Mouse (Mus musculus) right cerebral cortex, adult 2 months (tissue): Measurements from ENCODE around the gene Celsr2.
A peak's percentile ranks its signal among the peaks of the same experiment; 100 is the strongest.

ENCODE experiments used
- DNase-seq, 2 experiments: peaks; one replicate each; pipeline ENCODE4 v3.0.0; 2021 to 2022; ENCODE audit warnings: low spot score in 2 of 2

Celsr2 gene

DNA sequence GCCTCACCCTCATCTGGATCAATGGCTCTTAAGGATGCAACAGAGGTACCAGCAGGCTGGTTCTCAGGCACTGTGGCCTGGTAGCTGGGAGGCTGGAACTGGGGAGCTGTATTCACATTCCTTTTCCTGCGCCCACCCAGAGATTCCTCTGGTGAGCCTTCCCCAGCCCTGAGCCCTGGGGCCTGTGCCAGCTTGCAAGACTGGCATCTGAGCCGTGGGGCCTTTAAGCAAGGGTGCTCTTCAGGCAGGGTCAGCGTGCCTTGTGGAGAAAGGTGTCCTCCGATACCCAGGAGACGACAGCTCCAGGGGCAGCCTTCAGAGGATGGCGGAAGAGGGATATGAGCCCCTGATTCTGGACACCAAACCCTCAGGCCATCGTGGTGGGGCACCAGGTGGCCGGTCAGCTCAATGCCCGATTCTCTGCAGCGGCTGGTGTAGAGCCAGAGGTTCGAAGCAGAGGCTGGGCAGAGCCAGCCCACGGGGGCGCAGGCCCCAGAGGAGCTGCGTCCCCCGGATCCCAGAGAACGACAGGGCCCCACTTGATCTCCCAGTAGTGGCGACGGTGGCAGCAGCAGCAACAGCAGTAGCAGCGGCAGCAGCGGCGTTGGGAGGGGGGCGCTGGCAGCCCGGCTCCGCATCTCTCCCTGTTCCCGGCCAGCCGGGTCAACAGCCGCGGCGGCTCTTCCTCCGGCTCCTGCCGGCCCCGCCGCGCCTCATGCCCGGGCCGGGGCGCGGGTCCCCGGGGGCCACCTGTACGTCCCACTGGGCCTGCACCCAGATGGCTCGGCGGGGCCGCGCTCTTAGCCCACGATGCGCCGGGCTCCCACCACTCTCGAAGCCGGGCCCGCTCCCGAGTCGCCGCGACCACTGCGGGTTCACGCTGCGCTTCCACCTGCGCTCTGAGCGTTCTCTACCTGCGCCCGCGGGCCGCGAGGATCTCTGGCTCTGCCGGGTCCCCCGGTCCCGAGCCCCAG is at the start of gene Celsr2:
Gene Celsr2, minus strand, starts transcription at position 696 of the 974 bp plus-strand sequence.
- DNase-seq, result peak; percentile 50 to 57

GRCm38 (mm10) chr3:108458866-108459265 is 43.5 kb upstream of the Celsr2 start:
- peak in 1 of 2 experiments; percentile 9 for DNase-seq

DNA sequence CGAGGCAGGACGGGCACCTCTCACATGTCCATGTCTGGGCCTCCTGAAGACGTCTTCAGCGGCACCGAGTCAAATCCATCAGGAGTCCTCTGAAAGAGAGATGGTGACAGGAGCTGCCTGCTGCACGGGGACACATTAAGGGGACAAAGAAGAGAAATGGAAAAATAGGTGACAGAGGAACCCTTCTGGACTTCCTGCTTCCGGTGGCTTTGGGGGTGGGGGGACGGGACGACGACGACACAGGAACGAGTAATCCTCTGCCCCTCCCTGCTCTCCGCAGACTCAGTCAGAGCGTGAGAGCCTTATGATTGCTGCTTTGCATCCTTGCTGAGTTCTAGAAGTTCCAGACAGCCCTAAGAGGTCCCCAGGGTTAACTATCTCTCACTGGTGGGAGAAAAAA is 43.0 kb upstream of the Celsr2 start:
- no peak for DNase-seq

GRCm38 (mm10) chr3:108454172-108454571 is 38.8 kb upstream of the Celsr2 start:
- DNase-seq, result no peak

GRCm38 (mm10) chr3:108451969-108452368 is 36.6 kb upstream of the Celsr2 start:
- no peak for DNase-seq

- no peak for DNase-seq
Measured at GRCm38 (mm10) chr3:108445366-108445705, 30.0 kb upstream of the Celsr2 start.

GRCm38 (mm10) chr3:108444698-108445365 is 29.5 kb upstream of the Celsr2 start, which contains the start of gene Sars:
Gene Sars, minus strand, starts transcription at chr3:108445209.
- peak; percentile 87 to 90 for DNase-seq

DNA sequence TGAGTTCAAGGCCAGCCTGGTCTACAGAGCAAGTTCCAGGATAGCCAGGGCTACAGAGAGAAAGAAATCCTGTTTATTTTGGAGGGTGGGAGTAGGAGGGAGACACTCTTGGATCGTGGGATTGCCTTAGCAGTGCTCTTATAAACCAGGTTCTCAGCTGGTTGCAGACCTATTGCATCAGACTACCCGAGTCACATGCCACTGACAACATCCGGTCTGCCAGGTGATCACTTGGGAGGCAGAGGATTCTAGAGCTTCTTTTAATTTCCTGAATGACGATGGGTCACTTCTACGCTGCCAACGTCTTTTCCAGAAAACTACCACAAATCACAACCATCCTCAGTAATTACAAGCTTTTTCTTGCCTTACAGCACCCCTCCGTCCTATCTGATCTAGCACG is 28.7 kb upstream of the Celsr2 start:
- DNase-seq, result peak; percentile 42

- no peak for DNase-seq
Measured at GRCm38 (mm10) chr3:108436380-108436714, 21.0 kb upstream of the Celsr2 start.

DNA sequence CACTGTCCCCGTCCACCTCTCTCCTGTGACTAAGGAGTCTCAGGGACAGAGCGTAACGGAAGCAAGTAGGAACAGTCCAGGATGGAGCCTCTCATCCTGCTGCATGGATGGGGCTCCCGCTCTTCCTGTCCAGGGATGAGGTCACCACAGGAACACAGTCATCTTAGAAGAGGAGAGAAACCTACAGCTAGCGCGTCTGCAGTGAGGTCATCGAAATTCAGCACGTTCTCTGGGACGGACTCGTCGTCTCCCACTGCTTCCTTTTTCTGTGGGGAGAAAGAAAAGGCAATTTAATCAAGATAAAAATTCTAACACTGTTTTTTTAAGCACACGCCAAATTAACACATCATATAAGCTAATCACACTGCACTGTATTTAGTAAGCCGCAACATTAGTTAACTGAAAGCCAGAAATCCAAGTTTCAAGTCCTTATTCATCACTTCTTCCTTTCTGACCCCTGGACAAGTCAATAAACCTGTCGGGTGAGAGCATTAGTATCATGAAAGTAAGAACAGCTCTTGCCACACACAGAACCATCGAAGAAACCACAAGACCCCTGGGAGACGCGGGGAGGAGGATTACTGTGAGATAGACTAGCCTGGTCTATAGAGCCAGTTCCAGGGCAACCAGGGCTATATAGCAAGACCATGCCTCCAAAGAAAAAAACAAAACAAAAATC is 20.5 kb upstream of the Celsr2 start:
- DNase-seq, result no peak

DNA sequence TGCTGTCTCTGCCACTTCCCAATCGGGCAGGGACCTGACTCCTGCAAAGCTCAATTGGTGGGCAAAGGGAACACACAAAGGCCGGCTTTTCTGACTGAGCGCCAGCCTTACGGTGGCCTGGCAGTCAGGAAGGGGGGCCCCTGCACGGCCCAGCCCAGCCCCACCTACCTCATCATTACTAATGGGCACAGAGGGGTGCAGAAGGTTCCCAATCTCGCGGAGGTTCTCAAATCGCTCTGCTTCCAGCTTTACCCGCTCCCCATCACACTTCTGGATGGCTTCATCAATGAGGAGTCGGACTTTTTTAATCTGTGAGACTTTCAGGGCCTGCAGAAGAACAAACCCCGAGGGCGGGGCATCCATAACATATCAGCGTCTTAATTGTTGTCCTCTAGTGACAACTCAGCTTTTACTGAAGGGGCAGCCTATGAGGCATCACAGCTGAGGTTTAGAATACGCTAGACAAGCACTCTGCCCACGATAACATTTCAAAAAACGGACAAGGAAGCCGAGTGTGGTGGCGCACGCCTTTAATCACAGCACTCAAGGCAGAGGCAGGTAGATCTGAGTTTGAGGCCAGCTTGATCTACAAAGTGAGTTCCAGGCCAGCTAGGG is 18.6 kb upstream of the Celsr2 start:
- no peak for DNase-seq

GRCm38 (mm10) chr3:108433188-108433880 is 18.0 kb upstream of the Celsr2 start:
- DNase-seq, result no peak

- DNase-seq, result peak in 1 of 2 experiments; percentile 34
Measured at GRCm38 (mm10) chr3:108432542-108433187, 17.3 kb upstream of the Celsr2 start.

DNA sequence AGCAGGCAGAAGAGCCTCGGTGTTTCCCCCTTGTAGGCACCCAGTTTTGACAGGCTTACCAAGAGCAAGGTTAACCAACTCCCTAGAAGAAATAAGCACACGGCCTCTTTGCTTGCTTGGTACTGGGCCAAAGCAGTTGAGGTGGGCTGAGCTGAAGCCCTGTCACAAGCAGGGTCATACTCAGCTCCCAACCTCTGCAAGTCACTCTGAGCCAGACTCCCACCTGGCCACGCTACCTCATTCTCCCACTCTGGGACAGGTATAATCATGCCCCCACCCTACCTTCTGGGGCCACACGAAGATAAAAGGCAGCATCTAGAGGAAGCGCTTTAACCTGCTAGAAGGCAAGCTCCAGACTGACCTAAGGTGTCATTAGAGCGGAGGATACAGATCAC is 10.3 kb upstream of the Celsr2 start:
- DNase-seq, result no peak

- DNase-seq, result no peak
Measured at GRCm38 (mm10) chr3:108424944-108425623, 9.7 kb upstream of the Celsr2 start.

GRCm38 (mm10) chr3:108423844-108424801 is 8.8 kb upstream of the Celsr2 start:
- DNase-seq, result peak; percentile 60 to 72

DNA sequence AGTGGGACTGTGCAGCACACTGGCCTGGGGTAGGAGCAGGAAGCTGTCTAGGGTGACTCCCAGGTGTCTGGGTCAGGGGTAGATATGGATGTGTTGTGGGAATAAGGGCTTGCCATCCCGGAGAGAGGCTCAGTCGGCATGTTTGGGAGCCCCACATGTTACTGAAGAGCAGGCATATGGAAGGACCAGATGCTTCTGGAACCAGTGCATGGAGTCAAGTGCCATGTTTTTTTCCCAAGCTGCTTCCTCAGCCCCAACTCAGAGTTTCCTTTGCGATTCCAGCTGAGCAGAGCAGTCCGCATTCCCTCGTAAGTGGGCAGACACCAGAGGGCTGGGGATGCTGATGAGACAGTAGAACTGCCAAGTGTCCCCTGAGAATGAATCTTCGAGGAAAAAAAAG is 7.7 kb upstream of the Celsr2 start:
- DNase-seq, result no peak

- DNase-seq, result peak; percentile 78 to 86
Measured at GRCm38 (mm10) chr3:108415831-108416223, 475 bp upstream of the Celsr2 start.
